Mouse (Mus musculus) spleen, adult 2 months (tissue): Measurements from ENCODE around the gene Med7. TPM values are rescaled to one million over a fixed set of nuclear protein-coding genes. Genes with fewer than 3 reads are reported as not detected.

Experiments
- DNase-seq, 2 experiments: peaks; one replicate each; pipeline versions ENCODE4 v3.0.0 to v3.0.0-alpha.2; 2012 to 2021; ENCODE audit warnings: low spot score in 2 of 2, low read depth in 1 of 2
- H3K27ac ChIP-seq: fragments of 200-500 bp; 2 replicates; pipeline ENCODE4 v1.5.1; 2012; ENCODE audit warnings: low read length, inconsistent platforms; ENCODE audit not compliant: insufficient read depth
- H3K27me3 ChIP-seq: fragments of 200-500 bp; 2 replicates; pipeline ENCODE4 v1.6.1; 2012; ENCODE audit warnings: mild to moderate bottlenecking, moderate library complexity, low read length, inconsistent platforms; ENCODE audit not compliant: control insufficient read depth, insufficient read depth
- H3K36me3 ChIP-seq: fragments of 200-500 bp; 2 replicates; pipeline ENCODE4 v1.6.1; 2012; ENCODE audit warnings: mild to moderate bottlenecking, low read length, inconsistent platforms; ENCODE audit not compliant: control insufficient read depth, insufficient read depth
- H3K4me1 ChIP-seq: fragments of 200-500 bp; 2 replicates; pipeline ENCODE4 v1.6.1; 2011; ENCODE audit warnings: inconsistent platforms; ENCODE audit not compliant: control insufficient read depth, insufficient read depth, insufficient read length
- H3K4me3 ChIP-seq: fragments of 200-500 bp; 2 replicates; pipeline ENCODE4 v1.5.1; 2011; ENCODE audit warnings: mild to moderate bottlenecking, inconsistent platforms; ENCODE audit not compliant: insufficient read depth, insufficient read length; ENCODE audit errors: extremely low read depth
- CTCF ChIP-seq: fragments of 200-500 bp; IDR thresholded peaks from 2 replicates; pipeline ENCODE4 v1.5.1; 2011; ENCODE audit warnings: mild to moderate bottlenecking, inconsistent platforms; ENCODE audit not compliant: insufficient read depth, insufficient read length, insufficient replicate concordance; ENCODE audit errors: extremely low read depth
- POLR2A ChIP-seq: fragments of 200-500 bp; IDR thresholded peaks from 2 replicates; pipeline ENCODE4 v1.6.1; 2011; ENCODE audit warnings: low read depth, low read length, inconsistent platforms
- WGBS: fragments of 180-500 bp; shearing (Covaris S2); methylation state at CpG from one replicate; pipeline ENCODE4 v1.1.7; 2018; 5-methylcytosine and 5-hydroxymethylcytosine counted together
- polyA plus RNA-seq: library from polyadenylated mRNA; depleted of rRNA; stranded (reverse); fragments of >200 nt; gene quantifications from 2 replicates; pipeline ENCODE4 v1.2.3, GENCODE M21; 2012

Med7 gene
- polyA plus RNA-seq, 1 experiment: 14.7 TPM

- no peak for TF ChIP-seq POLR2A
- no peak for TF ChIP-seq CTCF
- H3K27ac ChIP-seq: no peak overlapping the region
- DNase-seq: no peak
- no peak overlapping the region for H3K4me3 ChIP-seq
- H3K27me3 ChIP-seq: no peaks in the 10 kb centered on the region
- peaks cover 23% of the 10 kb centered on the region; the same call in 1 of the 2 replicates for H3K4me1 ChIP-seq
- H3K36me3 ChIP-seq: no peaks in the 10 kb centered on the region
- 87% methylated on average over 2 of the region's 2 CpGs for WGBS
Observed at GRCm38 (mm10) chr11:46395088-46395487, 41.6 kb upstream of the Med7 start.

GRCm38 (mm10) chr11:46395698-46396097 is 41.0 kb upstream of the Med7 start:
- no peak for DNase-seq
- Histone ChIP-seq H3K27ac (peak overlapping the region; percentile 41; the same call in 1 of the 2 replicates), H3K27me3 (no peaks in the 10 kb centered on the region), H3K4me3 (no peak overlapping the region), H3K4me1 (peaks cover 20% of the 10 kb centered on the region; the same call in 1 of the 2 replicates), H3K36me3 (no peaks in the 10 kb centered on the region)
- 88% methylated on average over 2 of the region's 2 CpGs for WGBS
- TF ChIP-seq CTCF (no peak), POLR2A (no peak)

DNA sequence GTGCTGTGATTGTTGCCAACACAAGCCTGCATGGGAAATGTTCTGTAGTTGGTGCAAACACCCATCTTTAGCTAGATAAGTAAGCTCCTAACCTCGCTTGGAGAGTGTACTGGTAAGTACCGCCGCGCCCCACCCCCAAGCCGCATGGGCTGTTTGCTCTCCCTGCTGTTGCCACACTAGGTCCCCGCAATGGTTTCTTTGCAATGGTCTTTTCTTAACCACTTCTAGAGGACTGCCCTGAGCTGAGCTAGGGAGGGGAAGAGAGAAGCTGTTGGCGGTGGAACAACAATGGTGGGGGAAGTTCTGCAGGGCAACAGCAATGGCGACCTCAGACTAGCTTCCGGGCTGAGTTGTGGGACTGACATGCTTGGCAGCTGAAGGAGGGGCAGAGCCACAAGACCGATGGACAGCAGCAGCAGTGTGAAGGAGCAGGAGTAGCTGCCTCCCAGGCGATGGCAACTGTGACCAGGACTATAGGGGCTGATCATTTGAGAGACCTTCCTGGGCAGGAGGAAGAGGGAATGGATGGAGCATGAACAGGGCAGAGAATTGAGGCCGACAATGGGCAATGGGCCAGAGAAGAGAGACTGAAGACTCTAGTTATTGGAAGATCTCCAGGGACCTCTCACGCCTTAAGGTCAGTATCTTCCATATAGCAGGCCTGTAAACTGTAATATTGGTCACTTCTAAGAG is 40.4 kb upstream of the Med7 start, which contains the start of gene Fam71b:
Gene Fam71b, plus strand, starts transcription at position 393 of the 693 bp plus-strand sequence.
- TF ChIP-seq POLR2A (no peak), CTCF (no peak)
- no peaks in the 10 kb centered on the region for H3K36me3 ChIP-seq
- peaks cover 20% of the 10 kb centered on the region; the same call in 1 of the 2 replicates for H3K4me1 ChIP-seq
- peak in 1 of 2 experiments; percentile 30 for DNase-seq
- no peaks in the 10 kb centered on the region for H3K27me3 ChIP-seq
- no peak within 1 kb of the TSS for H3K4me3 ChIP-seq
- WGBS: 60% methylated on average over 13 of the region's 13 CpGs
- H3K27ac ChIP-seq: peak within 1 kb of the TSS; percentile 67

DNA sequence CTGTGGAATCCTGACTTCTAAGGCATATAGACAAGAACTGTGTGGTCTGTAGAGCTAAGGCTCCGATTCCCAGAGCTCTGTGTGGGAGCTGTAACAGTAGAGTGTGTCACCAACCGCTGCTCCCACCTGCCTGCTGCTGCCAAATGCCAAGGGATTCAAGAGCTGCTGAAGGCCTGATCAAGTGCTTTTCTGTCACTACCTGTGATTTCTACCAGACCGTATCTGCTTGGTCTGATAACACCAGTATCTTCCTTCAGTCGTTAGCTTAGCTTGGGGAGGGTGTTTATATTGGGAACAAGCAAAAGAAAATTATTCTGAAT is 39.9 kb upstream of the Med7 start:
- Histone ChIP-seq H3K4me1 (peaks cover 17% of the 10 kb centered on the region; the same call in 1 of the 2 replicates), H3K27ac (peak overlapping the region; percentile 67; the same call in 1 of the 2 replicates), H3K27me3 (no peaks in the 10 kb centered on the region), H3K4me3 (no peak overlapping the region), H3K36me3 (no peaks in the 10 kb centered on the region)
- DNase-seq: no peak
- TF ChIP-seq POLR2A (no peak), CTCF (no peak)
- 68% methylated on average over 4 of the region's 4 CpGs for WGBS

- no peak overlapping the region for H3K4me3 ChIP-seq
- TF ChIP-seq CTCF: no peak
- TF ChIP-seq POLR2A: no peak
- WGBS: 71% methylated on average over 2 of the region's 2 CpGs
- H3K27me3 ChIP-seq: no peaks in the 10 kb centered on the region
- no peak for DNase-seq
- H3K27ac ChIP-seq: no peak overlapping the region
- H3K4me1 ChIP-seq: peaks cover 17% of the 10 kb centered on the region; the same call in 1 of the 2 replicates
- no peaks in the 10 kb centered on the region for H3K36me3 ChIP-seq
Observed at GRCm38 (mm10) chr11:46397900-46398299, 38.8 kb upstream of the Med7 start.

DNA sequence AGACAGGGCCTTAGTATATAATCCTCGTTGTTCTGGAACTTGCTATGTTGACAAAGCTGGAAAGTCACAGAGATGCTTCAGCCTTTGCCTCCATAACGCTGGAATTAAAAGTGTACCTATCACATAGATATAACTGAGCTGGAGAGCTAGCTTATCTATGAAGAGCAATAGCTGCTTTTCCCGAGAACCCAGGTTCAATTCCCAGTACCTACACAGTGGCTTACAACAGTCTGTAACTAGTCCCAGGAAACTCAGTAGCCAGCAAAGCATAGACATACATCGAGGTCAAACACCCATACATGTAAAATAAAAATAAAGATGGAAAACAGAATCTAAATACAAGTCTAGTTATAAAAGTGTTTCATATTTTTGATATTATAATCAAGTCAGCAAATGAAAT is 38.3 kb upstream of the Med7 start:
- TF ChIP-seq POLR2A (no peak), CTCF (no peak)
- no peak overlapping the region for H3K4me3 ChIP-seq
- peak overlapping the region; percentile 26; the same call in 1 of the 2 replicates for H3K27ac ChIP-seq
- no peaks in the 10 kb centered on the region for H3K36me3 ChIP-seq
- H3K27me3 ChIP-seq: no peaks in the 10 kb centered on the region
- peaks cover 17% of the 10 kb centered on the region; the same call in 1 of the 2 replicates for H3K4me1 ChIP-seq
- no peak for DNase-seq
- WGBS: 70% methylated on average over 4 of the region's 4 CpGs

DNA sequence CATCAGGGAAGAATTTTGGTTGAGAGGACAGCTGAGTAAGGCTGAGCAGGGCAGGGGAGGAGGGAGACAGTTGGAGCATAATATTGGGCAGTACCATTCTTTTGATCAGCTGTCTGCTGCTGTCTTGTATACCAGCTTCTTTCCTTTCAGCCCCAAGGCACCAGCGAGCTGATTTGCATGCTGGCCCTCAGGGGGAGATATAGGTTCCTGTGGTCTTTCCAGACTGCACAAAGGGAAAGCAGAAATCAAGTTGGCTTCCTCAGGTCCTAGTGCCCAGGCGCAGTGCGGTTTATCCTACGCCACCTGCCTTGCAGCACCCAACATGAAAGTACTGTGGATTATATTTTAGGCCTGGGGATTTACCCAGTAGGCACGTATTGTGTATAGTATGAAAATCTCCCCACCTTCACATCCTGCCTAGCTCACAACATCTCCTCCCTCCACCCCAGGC is 37.8 kb upstream of the Med7 start:
- Histone ChIP-seq H3K27me3 (no peaks in the 10 kb centered on the region), H3K4me1 (peaks cover 17% of the 10 kb centered on the region; the same call in 1 of the 2 replicates), H3K36me3 (no peaks in the 10 kb centered on the region), H3K4me3 (no peak overlapping the region), H3K27ac (peak overlapping the region; percentile 26)
- peak; percentile 68 to 71 for DNase-seq
- 10% methylated on average over 5 of the region's 5 CpGs for WGBS
- TF ChIP-seq POLR2A (no peak), CTCF (no peak)
